Mouse (Mus musculus): ENCODE measurements around the gene Gm3285. TPM values are rescaled to one million over a fixed set of nuclear protein-coding genes. Genes with fewer than 3 reads are reported as not detected.
A peak's percentile ranks its signal among the peaks of the same experiment; 100 is the strongest.

Gene Gm3285
- polyA plus RNA-seq, 1 experiment from 2014 or later = not detected

- Histone ChIP-seq H3K27ac (peak within 1 kb of the TSS; percentile 85), H3K36me3 (0 out of 2 replicates have a peak, but pooled peaks cover 3% of the 10 kb centered on the region), H3K27me3 (ENCODE audit: insufficient read depth, poor library complexity, severe bottlenecking) (peaks cover 22% of the 10 kb centered on the region), H3K4me1 (peaks cover 23% of the 10 kb centered on the region), H3K4me3 (peak within 1 kb of the TSS; percentile 77), H3K9me3 (no peaks in the 10 kb centered on the region; the same call in 1 of the 2 replicates)
- DNase-seq (ENCODE audit: low spot score) = peak; percentile 92
- WGBS = 1% methylated on average over 43 of the region's 46 CpGs
Observed at GRCm38 (mm10) chr10:77902211-77902893, 40.6 kb downstream of the Gm3285 start, which contains the start of gene Lrrc3. TSS of gene Lrrc3 (minus strand) at chr10:77902536.

- Histone ChIP-seq H3K27ac (peak overlapping the region; percentile 85; the same call in 1 of the 2 replicates), H3K36me3 (0 out of 2 replicates have a peak, but pooled peaks cover 3% of the 10 kb centered on the region), H3K4me3 (peak overlapping the region; percentile 77), H3K27me3 (ENCODE audit: insufficient read depth, poor library complexity, severe bottlenecking) (peaks cover 22% of the 10 kb centered on the region), H3K4me1 (peaks cover 23% of the 10 kb centered on the region), H3K9me3 (no peaks in the 10 kb centered on the region; the same call in 1 of the 2 replicates)
- DNase-seq (ENCODE audit: low spot score) = peak; percentile 92
- WGBS = 7% methylated on average over 35 of the region's 35 CpGs
Observed at GRCm38 (mm10) chr10:77902894-77903715, 41.3 kb downstream of the Gm3285 start.

Other genes with a start within 250 kb of the Gm3285 start
- gene Ube2g2, start 239.7 kb upstream of the Gm3285 start, polyA plus RNA-seq (2016; fragmentation: Nextera tagmentation; extraction: Ambion mirVana) = 83.1 and 92.1 TPM in 2 replicates
- 0.14 and 0.38 TPM in 2 replicates for gene Tspear, start 175.4 kb upstream of the Gm3285 start, polyA plus RNA-seq (2016; fragmentation: Nextera tagmentation; extraction: Ambion mirVana)
- not detected in 2 replicates for gene Gm19402, start 171.2 kb upstream of the Gm3285 start, polyA plus RNA-seq (2016; fragmentation: Nextera tagmentation; extraction: Ambion mirVana)
- gene Gm9508, start 164.7 kb upstream of the Gm3285 start, polyA plus RNA-seq (2016; fragmentation: Nextera tagmentation; extraction: Ambion mirVana) = not detected in 2 replicates
- gene Gm10272, start 155.3 kb upstream of the Gm3285 start, polyA plus RNA-seq (2016; fragmentation: Nextera tagmentation; extraction: Ambion mirVana) = not detected in 2 replicates
- not detected in 2 replicates for gene Gm10024, start 150.5 kb upstream of the Gm3285 start, polyA plus RNA-seq (2016; fragmentation: Nextera tagmentation; extraction: Ambion mirVana)
- not detected in 2 replicates for gene Gm10142, start 146.2 kb upstream of the Gm3285 start, polyA plus RNA-seq (2016; fragmentation: Nextera tagmentation; extraction: Ambion mirVana)
- not detected in 2 replicates for gene Krtap12-1, start 141.4 kb upstream of the Gm3285 start, polyA plus RNA-seq (2016; fragmentation: Nextera tagmentation; extraction: Ambion mirVana)
- gene Gm10100, start 135.5 kb upstream of the Gm3285 start, polyA plus RNA-seq (2016; fragmentation: Nextera tagmentation; extraction: Ambion mirVana) = not detected in 2 replicates
- not detected in 2 replicates for gene Gm18596, start 119.3 kb upstream of the Gm3285 start, polyA plus RNA-seq (2016; fragmentation: Nextera tagmentation; extraction: Ambion mirVana)
- not detected in 2 replicates for gene Gm9736, start 110.6 kb upstream of the Gm3285 start, polyA plus RNA-seq (2016; fragmentation: Nextera tagmentation; extraction: Ambion mirVana)
- not detected in 2 replicates for gene Gm3233, start 102.3 kb upstream of the Gm3285 start, polyA plus RNA-seq (2016; fragmentation: Nextera tagmentation; extraction: Ambion mirVana)
- not detected in 2 replicates for gene Gm3238, start 90.7 kb upstream of the Gm3285 start, polyA plus RNA-seq (2016; fragmentation: Nextera tagmentation; extraction: Ambion mirVana)
- gene Gm7138, start 85.0 kb upstream of the Gm3285 start, polyA plus RNA-seq (2016; fragmentation: Nextera tagmentation; extraction: Ambion mirVana) = not detected in 2 replicates
- not detected in 2 replicates for gene Gm3250, start 79.4 kb upstream of the Gm3285 start, polyA plus RNA-seq (2016; fragmentation: Nextera tagmentation; extraction: Ambion mirVana)
- not detected in 2 replicates for gene Gm7137, start 73.8 kb upstream of the Gm3285 start, polyA plus RNA-seq (2016; fragmentation: Nextera tagmentation; extraction: Ambion mirVana)
- gene Gm9639, start 66.9 kb upstream of the Gm3285 start, polyA plus RNA-seq (2016; fragmentation: Nextera tagmentation; extraction: Ambion mirVana) = not detected in 2 replicates
- gene Gm19668, start 62.8 kb upstream of the Gm3285 start, polyA plus RNA-seq (2016; fragmentation: Nextera tagmentation; extraction: Ambion mirVana) = not detected in 2 replicates
- not detected in 2 replicates for gene Gm9507, start 50.1 kb upstream of the Gm3285 start, polyA plus RNA-seq (2016; fragmentation: Nextera tagmentation; extraction: Ambion mirVana)
- gene Gm2696, start 47.3 kb upstream of the Gm3285 start, polyA plus RNA-seq (2016; fragmentation: Nextera tagmentation; extraction: Ambion mirVana) = not detected in 2 replicates
- not detected in 2 replicates for gene Krtap10-4, start 34.9 kb upstream of the Gm3285 start, polyA plus RNA-seq (2016; fragmentation: Nextera tagmentation; extraction: Ambion mirVana)
- gene Krtap10-10, start 26.0 kb upstream of the Gm3285 start, polyA plus RNA-seq (2016; fragmentation: Nextera tagmentation; extraction: Ambion mirVana) = not detected in 2 replicates
- not detected in 2 replicates for gene Gm36176, start 15.2 kb upstream of the Gm3285 start, polyA plus RNA-seq (2016; fragmentation: Nextera tagmentation; extraction: Ambion mirVana)
- not detected in 2 replicates for gene Gm10318, start 9.1 kb upstream of the Gm3285 start, polyA plus RNA-seq (2016; fragmentation: Nextera tagmentation; extraction: Ambion mirVana)
- gene Lrrc3, start 40.6 kb downstream of the Gm3285 start, polyA plus RNA-seq (2016; fragmentation: Nextera tagmentation; extraction: Ambion mirVana) = 2.7 and 4.9 TPM in 2 replicates
- gene Trpm2, start 108.6 kb downstream of the Gm3285 start, polyA plus RNA-seq (2016; fragmentation: Nextera tagmentation; extraction: Ambion mirVana) = 0.43 TPM in 2 replicates
- gene 1810043G02Rik, start 116.5 kb downstream of the Gm3285 start, polyA plus RNA-seq (2016; fragmentation: Nextera tagmentation; extraction: Ambion mirVana) = 16.9 and 23.1 TPM in 2 replicates
- gene Pfkl, start 148.1 kb downstream of the Gm3285 start, polyA plus RNA-seq (2016; fragmentation: Nextera tagmentation; extraction: Ambion mirVana) = 264 and 274 TPM in 2 replicates
- not detected in 2 replicates for gene Dnmt3l, start 180.0 kb downstream of the Gm3285 start, polyA plus RNA-seq (2016; fragmentation: Nextera tagmentation; extraction: Ambion mirVana)
- 0.18 and 0.45 TPM in 2 replicates for gene Aire, start 181.6 kb downstream of the Gm3285 start, polyA plus RNA-seq (2016; fragmentation: Nextera tagmentation; extraction: Ambion mirVana)
- gene Icosl, start 207.3 kb downstream of the Gm3285 start, polyA plus RNA-seq (2016; fragmentation: Nextera tagmentation; extraction: Ambion mirVana) = 1.4 and 2.1 TPM in 2 replicates

Measured in heart, embryonic 10.5 days (tissue).